Mouse (Mus musculus): ENCODE data around the gene Iqgap3.
A peak's percentile ranks its signal among the peaks of the same experiment; 100 is the strongest.

Iqgap3 gene

GRCm38 (mm10) chr3:88146376-88147112 lies 64.8 kb downstream of the Iqgap3 start:
- Histone ChIP-seq H3K4me1 (replicated peaks; ENCODE audit: low read depth, low read length) (peaks cover 90% of the 10 kb centered on the region), H3K4me3 (replicated peaks; ENCODE audit: low read length) (peak overlapping the region; percentile 17; the same call in 1 of the 2 replicates), H3K9me3 (ENCODE audit: low read length) (no peaks in the 10 kb centered on the region), H3K36me3 (ENCODE audit: insufficient read depth, low read length) (peaks cover 3% of the 10 kb centered on the region; the same call in 1 of the 2 replicates), H3K27me3 (ENCODE audit: insufficient read depth, low read length) (peaks cover 12% of the 10 kb centered on the region)
- TF ChIP-seq NANOG (IDR thresholded peaks at IDR 0.05; ENCODE audit: borderline replicate concordance, low read length) (no peak), CTCF (conservative IDR thresholded peaks at IDR 0.05; ENCODE audit: low read length) (no peak), POU5F1 (IDR thresholded peaks at IDR 0.05; ENCODE audit: borderline replicate concordance, low read length) (no peak)

- Histone ChIP-seq H3K9me3 (ENCODE audit: low read length) (no peaks in the 10 kb centered on the region), H3K36me3 (ENCODE audit: insufficient read depth, low read length) (peaks cover 3% of the 10 kb centered on the region; the same call in 1 of the 2 replicates), H3K4me3 (replicated peaks; ENCODE audit: low read length) (no peak overlapping the region), H3K4me1 (replicated peaks; ENCODE audit: low read depth, low read length) (peaks cover 96% of the 10 kb centered on the region), H3K27me3 (ENCODE audit: insufficient read depth, low read length) (peaks cover 12% of the 10 kb centered on the region)
- no peak for TF ChIP-seq CTCF (conservative IDR thresholded peaks at IDR 0.05; ENCODE audit: low read length)
- no peak for TF ChIP-seq POU5F1 (IDR thresholded peaks at IDR 0.05; ENCODE audit: borderline replicate concordance, low read length)
- TF ChIP-seq NANOG (IDR thresholded peaks at IDR 0.05; ENCODE audit: borderline replicate concordance, low read length) = no peak
These were observed 65.7 kb downstream of the Iqgap3 start for GRCm38 (mm10) chr3:88147444-88147843.

DNA sequence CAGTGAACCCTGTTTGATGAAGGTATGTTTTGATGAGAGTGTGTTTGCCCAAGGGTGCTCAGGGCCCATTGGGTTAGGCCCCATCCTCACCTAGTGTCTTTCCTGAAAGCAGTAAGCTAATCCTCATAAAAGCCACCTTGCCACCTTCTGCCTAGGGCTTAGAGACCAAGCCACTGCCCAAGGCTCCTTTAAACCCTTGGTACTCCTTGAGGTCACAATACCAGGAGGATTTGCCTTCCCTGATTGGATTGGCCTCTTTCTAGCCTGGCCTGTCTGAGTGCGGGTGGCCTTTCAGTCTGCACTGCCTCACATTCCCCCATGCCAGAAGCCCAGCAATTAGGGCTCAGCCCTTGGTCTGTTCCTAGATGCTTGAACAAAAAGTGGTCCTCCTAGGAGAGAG lies 66.1 kb downstream of the Iqgap3 start:
- TF ChIP-seq NANOG (IDR thresholded peaks at IDR 0.05; ENCODE audit: borderline replicate concordance, low read length) (no peak), POU5F1 (IDR thresholded peaks at IDR 0.05; ENCODE audit: borderline replicate concordance, low read length) (no peak), CTCF (conservative IDR thresholded peaks at IDR 0.05; ENCODE audit: low read length) (no peak)
- Histone ChIP-seq H3K9me3 (ENCODE audit: low read length) (no peaks in the 10 kb centered on the region), H3K36me3 (ENCODE audit: insufficient read depth, low read length) (peaks cover 3% of the 10 kb centered on the region; the same call in 1 of the 2 replicates), H3K27me3 (ENCODE audit: insufficient read depth, low read length) (peaks cover 8% of the 10 kb centered on the region), H3K4me3 (replicated peaks; ENCODE audit: low read length) (no peak overlapping the region), H3K4me1 (replicated peaks; ENCODE audit: low read depth, low read length) (peaks cover 98% of the 10 kb centered on the region)

- TF ChIP-seq CTCF (conservative IDR thresholded peaks at IDR 0.05; ENCODE audit: low read length) = no peak
- no peak for TF ChIP-seq NANOG (IDR thresholded peaks at IDR 0.05; ENCODE audit: borderline replicate concordance, low read length)
- TF ChIP-seq POU5F1 (IDR thresholded peaks at IDR 0.05; ENCODE audit: borderline replicate concordance, low read length) = no peak
- Histone ChIP-seq H3K4me3 (replicated peaks; ENCODE audit: low read length) (0 out of 2 replicates have a peak overlapping the region, but pooled peaks have one; percentile 20), H3K27me3 (ENCODE audit: insufficient read depth, low read length) (peaks cover 3% of the 10 kb centered on the region), H3K4me1 (replicated peaks; ENCODE audit: low read depth, low read length) (peaks cover 98% of the 10 kb centered on the region), H3K9me3 (ENCODE audit: low read length) (no peaks in the 10 kb centered on the region), H3K36me3 (ENCODE audit: insufficient read depth, low read length) (peaks cover 3% of the 10 kb centered on the region; the same call in 1 of the 2 replicates)
These were observed 66.6 kb downstream of the Iqgap3 start for GRCm38 (mm10) chr3:88148354-88148753.

DNA sequence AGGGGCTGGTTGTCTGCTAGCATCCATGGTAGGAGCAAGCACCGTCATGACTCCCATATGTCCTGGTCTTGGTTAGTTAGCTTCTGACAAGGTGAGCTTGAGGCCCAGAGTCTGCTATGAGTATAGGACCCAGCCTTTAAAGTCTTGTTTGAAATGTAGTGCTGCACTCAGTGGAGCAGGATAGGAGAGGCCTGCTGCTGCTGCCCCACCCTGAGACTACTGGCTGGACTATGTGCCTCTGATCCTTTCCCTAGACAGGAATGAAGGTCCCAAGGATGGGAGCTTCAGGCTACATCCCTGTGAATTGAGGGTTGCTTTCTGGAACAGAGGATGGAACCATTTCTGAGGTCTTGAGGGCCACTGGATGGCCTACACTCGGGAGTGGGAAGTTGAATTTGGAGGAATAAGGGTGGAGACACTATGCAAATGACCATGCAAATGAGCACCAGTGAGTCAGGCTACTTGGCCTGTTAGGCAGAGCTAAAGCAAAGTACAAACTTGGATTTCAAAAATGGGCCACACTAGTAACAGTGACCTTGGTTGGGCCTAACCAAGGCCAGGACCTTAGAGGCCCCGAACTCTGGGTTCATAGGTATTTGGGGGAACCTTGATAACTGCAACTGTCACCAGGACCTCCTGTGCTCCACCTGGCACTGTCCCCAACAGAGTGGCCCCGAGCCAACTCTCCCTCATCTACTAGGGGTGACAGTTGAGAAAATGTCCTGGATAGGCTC lies 67.2 kb downstream of the Iqgap3 start:
- H3K36me3 ChIP-seq (ENCODE audit: insufficient read depth, low read length) = peaks cover 3% of the 10 kb centered on the region; the same call in 1 of the 2 replicates
- no peak for TF ChIP-seq CTCF (conservative IDR thresholded peaks at IDR 0.05; ENCODE audit: low read length)
- no peak for TF ChIP-seq NANOG (IDR thresholded peaks at IDR 0.05; ENCODE audit: borderline replicate concordance, low read length)
- no peak for TF ChIP-seq POU5F1 (IDR thresholded peaks at IDR 0.05; ENCODE audit: borderline replicate concordance, low read length)
- H3K27me3 ChIP-seq (ENCODE audit: insufficient read depth, low read length) = no peaks in the 10 kb centered on the region; the same call in 1 of the 2 replicates

DNA sequence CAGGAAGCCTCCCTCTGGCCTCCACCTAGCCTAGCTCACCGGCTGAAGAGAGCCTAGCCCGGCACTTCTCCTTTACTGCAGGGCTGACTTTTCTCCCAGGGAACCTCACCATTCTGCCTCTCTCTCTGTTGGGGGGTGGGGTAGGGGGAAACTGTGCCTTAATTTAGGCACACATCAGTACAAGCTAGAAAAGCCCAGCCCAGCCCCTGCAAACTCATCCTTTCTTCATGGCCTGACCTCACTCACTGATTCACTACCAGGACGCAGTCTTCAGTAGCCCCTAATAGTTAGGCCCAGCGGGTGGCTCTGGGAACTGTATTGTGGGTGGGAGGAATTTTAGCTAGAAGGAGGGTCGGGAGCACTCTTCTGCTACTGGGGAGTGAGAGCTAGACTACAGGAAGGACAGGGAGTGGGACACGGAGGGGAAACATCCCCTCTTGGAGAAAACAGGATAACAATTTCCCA lies 67.8 kb downstream of the Iqgap3 start:
- H3K4me1 ChIP-seq (replicated peaks; ENCODE audit: low read depth, low read length) = peaks cover 95% of the 10 kb centered on the region
- no peaks in the 10 kb centered on the region; the same call in 1 of the 2 replicates for H3K27me3 ChIP-seq (ENCODE audit: insufficient read depth, low read length)
- H3K36me3 ChIP-seq (ENCODE audit: insufficient read depth, low read length) = peaks cover 3% of the 10 kb centered on the region; the same call in 1 of the 2 replicates
- H3K9me3 ChIP-seq (ENCODE audit: low read length) = no peaks in the 10 kb centered on the region
- peak overlapping the region; percentile 55 for H3K4me3 ChIP-seq (replicated peaks; ENCODE audit: low read length)
- TF ChIP-seq NANOG (IDR thresholded peaks at IDR 0.05; ENCODE audit: borderline replicate concordance, low read length) (no peak), CTCF (conservative IDR thresholded peaks at IDR 0.05; ENCODE audit: low read length) (no peak), POU5F1 (IDR thresholded peaks at IDR 0.05; ENCODE audit: borderline replicate concordance, low read length) (no peak)

More for the DNA sequence above, 67.2 kb downstream of the Iqgap3 start:
- Histone ChIP-seq H3K4me1 (replicated peaks; ENCODE audit: low read depth, low read length) (peaks cover 96% of the 10 kb centered on the region), H3K9me3 (ENCODE audit: low read length) (no peaks in the 10 kb centered on the region), H3K4me3 (replicated peaks; ENCODE audit: low read length) (peak overlapping the region; percentile 55; the same call in 1 of the 2 replicates)

DNA sequence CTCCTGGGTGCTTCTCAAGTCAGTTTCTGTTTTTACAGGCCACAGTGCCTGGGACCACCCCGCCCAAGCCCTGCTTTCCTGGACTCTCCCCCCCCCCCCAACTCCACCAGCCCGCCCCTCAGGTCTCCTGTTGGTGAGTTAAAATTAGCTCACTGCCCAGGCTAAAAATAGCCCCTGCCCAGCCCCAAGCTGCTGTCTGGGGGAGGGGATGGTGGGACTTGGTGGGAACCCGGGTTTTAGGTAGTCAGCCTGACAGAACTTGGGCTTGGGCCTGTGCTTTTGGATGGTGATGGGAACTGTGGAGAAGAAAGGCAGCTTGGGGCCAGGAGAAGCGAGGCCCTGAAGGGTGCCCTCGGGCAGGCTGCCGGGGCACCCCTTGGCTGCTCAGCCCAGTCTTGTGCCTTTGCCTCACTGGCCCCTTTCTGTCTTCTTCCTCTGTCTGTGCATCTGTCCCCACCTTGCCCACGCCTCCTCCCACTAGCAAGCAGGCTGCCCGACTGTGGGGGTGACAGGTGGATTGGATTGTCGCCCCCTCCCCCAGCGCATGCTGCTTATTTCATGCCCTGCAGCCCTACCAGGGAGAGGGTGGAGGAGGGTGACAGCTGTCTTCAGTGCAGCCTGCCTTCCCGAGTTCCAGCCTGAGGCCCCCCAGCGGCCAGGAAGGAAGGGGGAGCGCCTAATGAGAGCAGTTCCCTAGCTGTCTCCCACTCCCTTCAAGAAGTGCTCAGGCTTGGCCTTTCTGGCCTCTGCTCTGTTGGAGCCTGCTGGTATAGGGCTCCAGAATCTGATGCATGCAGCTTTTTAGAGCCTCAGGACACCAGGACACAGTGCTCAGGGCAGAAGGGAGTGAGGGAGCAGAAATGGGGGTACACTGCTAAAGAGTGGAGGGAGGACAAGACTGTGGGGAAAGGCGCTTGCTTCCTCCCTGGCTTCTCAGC lies 68.6 kb downstream of the Iqgap3 start:
- peak overlapping the region; percentile 55 for H3K4me3 ChIP-seq (replicated peaks; ENCODE audit: low read length)
- TF ChIP-seq CTCF (conservative IDR thresholded peaks at IDR 0.05; ENCODE audit: low read length) = no peak
- no peak for TF ChIP-seq NANOG (IDR thresholded peaks at IDR 0.05; ENCODE audit: borderline replicate concordance, low read length)
- TF ChIP-seq POU5F1 (IDR thresholded peaks at IDR 0.05; ENCODE audit: borderline replicate concordance, low read length) = no peak
- H3K9me3 ChIP-seq (ENCODE audit: low read length) = no peaks in the 10 kb centered on the region
- H3K27me3 ChIP-seq (ENCODE audit: insufficient read depth, low read length) = no peaks in the 10 kb centered on the region; the same call in 1 of the 2 replicates
- peaks cover 7% of the 10 kb centered on the region for H3K36me3 ChIP-seq (ENCODE audit: insufficient read depth, low read length)
- H3K4me1 ChIP-seq (replicated peaks; ENCODE audit: low read depth, low read length) = peaks cover 95% of the 10 kb centered on the region
